Mouse (Mus musculus): ENCODE results near the gene Ribc2.

Gene Ribc2

DNA sequence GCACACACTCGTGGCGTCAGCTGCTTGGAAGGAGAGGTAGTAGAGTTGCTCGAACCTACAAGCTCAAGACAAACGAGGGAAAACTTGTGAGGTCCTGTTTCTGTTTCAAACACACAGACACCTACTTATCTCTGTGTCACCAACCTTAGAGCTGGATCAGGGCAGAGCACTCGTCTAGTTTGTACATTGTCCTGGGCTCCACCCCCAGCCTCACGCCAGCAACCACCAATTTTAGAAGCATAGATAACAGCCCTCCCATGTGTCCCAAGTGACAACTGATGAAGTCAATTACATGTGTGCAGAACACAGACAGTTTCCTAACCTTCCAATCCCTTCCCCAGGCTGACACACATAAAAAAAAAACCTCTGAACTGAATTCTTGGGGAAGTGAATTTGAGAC lies 46.3 kb downstream of the Ribc2 start:
- DNase-seq (ENCODE audit: low read depth in 1 of 2, low spot score in 2 of 2) = no peak

DNA sequence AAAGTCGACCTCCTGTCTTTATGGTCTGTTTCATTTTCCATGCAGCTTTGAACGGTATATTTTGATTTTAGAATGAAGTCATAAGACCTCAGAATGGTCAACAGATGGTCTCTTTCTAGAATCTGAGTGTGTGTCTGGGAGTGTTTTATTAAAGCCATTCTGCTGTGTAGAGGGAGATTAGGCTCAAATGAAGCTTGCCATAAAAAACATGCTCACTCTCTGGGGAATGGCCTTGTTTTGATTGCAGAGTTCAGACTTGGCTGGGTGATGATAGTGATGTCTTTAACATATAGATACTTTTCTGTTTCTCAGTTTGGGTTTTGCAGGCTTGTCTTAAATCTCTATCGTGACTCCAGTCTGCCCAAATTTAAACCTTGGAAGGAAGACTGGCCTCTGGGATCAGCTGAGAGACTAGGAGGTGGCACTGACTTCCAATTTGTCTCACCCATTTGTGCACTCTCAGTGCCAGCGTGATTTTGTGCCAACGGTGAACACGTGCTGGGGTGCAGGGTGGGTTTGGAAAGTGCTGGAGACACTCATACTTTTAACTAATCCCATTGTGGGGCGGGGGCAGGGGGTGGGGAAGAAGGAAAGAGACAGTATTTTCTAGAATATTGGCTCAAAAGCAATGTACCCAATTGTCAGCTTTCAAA lies 47.8 kb downstream of the Ribc2 start:
- no peak for DNase-seq (ENCODE audit: low read depth in 1 of 2, low spot score in 2 of 2)

DNA sequence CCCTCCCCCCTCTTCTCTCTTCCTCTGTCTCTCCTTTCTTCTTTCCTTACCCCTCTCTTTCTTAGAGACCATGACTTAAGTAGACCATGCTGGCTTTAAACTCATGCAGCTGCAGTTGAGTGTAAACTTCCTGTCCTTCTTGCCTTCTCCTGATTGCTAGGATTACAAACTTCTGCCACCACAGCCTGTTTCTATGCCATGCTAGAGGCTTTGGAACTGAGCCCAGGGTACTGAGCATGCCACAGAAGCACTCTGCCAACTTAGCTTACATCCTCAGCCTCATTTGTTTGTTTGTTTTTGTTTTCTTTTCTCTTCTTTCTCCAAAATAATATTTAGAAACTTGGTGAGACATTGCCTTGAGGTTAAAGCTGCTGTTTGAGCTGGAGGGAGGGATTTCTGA lies 48.5 kb downstream of the Ribc2 start:
- no peak for DNase-seq (ENCODE audit: low read depth in 1 of 2, low spot score in 2 of 2)

DNA sequence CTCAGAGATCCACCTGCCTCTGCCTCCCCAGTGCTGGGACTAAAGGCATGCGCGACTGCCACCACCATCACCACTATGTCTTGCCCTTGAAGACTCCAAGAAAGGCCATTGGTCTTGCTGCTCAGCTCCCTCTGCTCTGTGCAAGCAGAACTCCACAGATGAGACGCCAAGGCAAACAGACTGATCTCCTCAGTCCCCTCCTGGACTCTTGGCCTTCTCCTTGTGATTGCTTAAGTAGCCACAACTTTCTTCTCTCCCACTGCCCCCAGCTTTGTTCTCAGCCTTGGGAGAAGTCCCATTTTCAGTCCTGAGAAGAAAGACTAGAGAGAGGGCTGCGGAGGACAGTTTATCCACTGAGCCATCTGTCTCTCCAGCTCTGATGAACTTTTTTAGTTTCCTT lies 50.2 kb downstream of the Ribc2 start:
- no peak for DNase-seq (ENCODE audit: low read depth in 1 of 2, low spot score in 2 of 2)

DNA sequence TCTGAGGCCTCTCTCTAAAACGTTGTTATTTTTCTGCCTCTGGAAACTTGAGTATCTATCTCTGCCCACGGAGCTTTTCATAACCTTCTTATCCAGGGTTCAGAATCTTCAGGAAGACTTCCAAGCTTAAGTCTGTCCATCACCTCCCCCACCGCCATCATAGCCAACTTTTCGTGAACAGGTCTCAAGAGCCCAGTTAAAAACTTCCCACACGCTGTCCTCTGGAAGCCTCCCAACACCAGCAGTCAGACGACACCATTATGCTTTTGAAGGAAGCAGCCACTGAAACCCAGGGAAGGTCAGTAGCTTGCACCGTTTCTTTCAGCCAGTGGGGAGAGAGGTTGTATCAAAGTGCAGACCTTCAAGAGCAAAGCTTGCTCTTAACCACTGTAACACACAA lies 55.0 kb downstream of the Ribc2 start:
- no peak for DNase-seq (ENCODE audit: low read depth in 1 of 2, low spot score in 2 of 2)

DNA sequence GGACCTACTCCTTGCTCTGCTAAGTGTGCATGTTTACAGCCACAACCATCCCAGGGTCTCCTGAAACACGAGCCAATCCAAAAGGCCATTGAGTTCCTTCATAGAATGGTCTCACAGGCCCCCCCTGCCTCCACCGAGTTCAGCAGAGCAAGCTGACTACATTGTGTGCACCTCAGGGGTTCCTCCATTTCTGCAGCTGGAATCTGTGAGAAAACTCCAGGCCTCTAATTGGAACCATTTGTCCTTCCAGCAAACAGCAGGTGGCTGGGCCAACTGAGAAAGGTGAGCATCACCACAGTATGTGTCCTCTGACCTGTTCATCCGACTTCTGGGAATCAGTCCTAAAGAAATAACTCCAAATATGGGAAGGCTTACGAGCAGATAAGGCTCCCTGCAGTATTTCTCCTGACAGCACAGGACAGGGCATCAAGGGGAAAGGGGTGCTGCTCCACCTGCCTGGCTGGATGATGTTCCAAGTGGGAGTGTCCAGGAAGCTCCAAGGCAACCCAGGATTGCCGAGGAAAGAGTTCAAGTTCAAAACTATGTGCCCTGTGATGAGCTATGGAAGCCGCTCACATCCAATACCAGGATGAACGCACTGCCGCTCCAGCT lies 56.4 kb downstream of the Ribc2 start:
- no peak for DNase-seq (ENCODE audit: low read depth in 1 of 2, low spot score in 2 of 2)

Measured in monocyte, adult 2 months (primary cell).